Mouse (Mus musculus): ENCODE measurements around the gene Rnf128.

DNA sequence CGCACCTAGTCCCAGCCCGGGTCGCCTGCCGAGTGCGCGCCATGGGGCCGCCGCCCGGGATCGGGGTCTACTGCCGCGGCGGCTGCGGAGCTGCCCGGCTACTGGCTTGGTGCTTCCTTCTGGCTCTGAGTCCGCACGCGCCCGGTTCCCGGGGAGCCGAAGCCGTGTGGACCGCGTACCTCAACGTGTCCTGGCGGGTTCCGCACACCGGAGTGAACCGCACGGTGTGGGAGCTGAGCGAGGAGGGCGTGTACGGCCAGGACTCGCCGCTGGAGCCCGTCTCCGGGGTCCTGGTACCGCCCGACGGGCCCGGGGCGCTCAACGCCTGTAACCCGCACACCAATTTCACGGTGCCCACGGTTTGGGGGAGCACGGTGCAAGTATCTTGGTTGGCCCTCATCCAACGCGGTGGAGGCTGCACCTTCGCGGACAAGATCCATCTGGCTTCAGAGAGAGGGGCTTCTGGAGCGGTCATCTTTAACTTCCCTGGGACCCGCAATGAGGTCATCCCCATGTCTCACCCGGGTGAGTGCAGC is 47.7 kb downstream of the Rnf128 start:
- no peak for TF ChIP-seq CTCF (IDR thresholded peaks at IDR 0.05; ENCODE audit: insufficient read depth, low read depth, low read length)
- no peak for TF ChIP-seq POLR2A (IDR thresholded peaks at IDR 0.05; ENCODE audit: insufficient read depth, low read depth, low read length)
